Comparison of ENCODE assay signal across 10 mouse cellular contexts in genomic region chr11:69729063-69729462, GRCm38 (mm10). TPM values are rescaled to one million over a fixed set of nuclear protein-coding genes. Genes with fewer than 3 reads are reported as not detected.
A peak's percentile ranks its signal among the peaks of the same experiment; 100 is the strongest.
DNase-seq lines count a peak whose midpoint lies in the region; ATAC-seq and TF ChIP-seq lines count a peak whose summit lies in the region.
"Had no signal": no experiment of that assay in that cellular context is flagged by ENCODE, and none has a peak within 500 bp of the region (broad histone marks: within the 10 kb centered on the region; RNA-seq: fewer than 3 reads in every experiment).

No protein-coding gene starts in this region.

- TF ChIP-seq CTCF in ES-Bruce4 (IDR thresholded peaks at IDR 0.05; ENCODE audit: low read depth, low read length): peak; percentile 65

- no peak overlapping the region for H3K27ac ChIP-seq in kidney, embryonic 15.5 days
- no peak overlapping the region for H3K27ac ChIP-seq in ES-Bruce4 (ENCODE audit: insufficient read depth, low read length)
- H3K27ac ChIP-seq in liver, embryonic 11.5 days (ENCODE audit: low read depth, low read length): no peak overlapping the region

- WGBS in kidney, embryonic 15.5 days: 31% methylated on average over 3 of the region's 3 CpGs
- 14% methylated on average over 3 of the region's 3 CpGs for WGBS in liver, embryonic 11.5 days

- no peaks in the 10 kb centered on the region for H3K4me1 ChIP-seq in kidney, embryonic 15.5 days
- H3K4me1 ChIP-seq in ES-Bruce4 (ENCODE audit: control insufficient read depth, insufficient read depth, low read length): no peaks in the 10 kb centered on the region
- no peaks in the 10 kb centered on the region for H3K4me1 ChIP-seq in liver, embryonic 11.5 days (replicated peaks; ENCODE audit: control insufficient read depth, insufficient read depth, low read length)

- H3K4me2 ChIP-seq in kidney, embryonic 15.5 days: no peak overlapping the region
- H3K4me2 ChIP-seq in liver, embryonic 11.5 days: no peak overlapping the region

- no peaks in the 10 kb centered on the region for H3K27me3 ChIP-seq in kidney, embryonic 15.5 days
- no peaks in the 10 kb centered on the region for H3K27me3 ChIP-seq in ES-Bruce4 (ENCODE audit: control insufficient read depth, insufficient read depth, low read length, poor library complexity, severe bottlenecking)
- no peaks in the 10 kb centered on the region for H3K27me3 ChIP-seq in liver, embryonic 11.5 days (replicated peaks; ENCODE audit: control insufficient read depth, insufficient read depth, low read length)

- peaks cover 14% of the 10 kb centered on the region for H3K36me3 ChIP-seq in kidney, embryonic 15.5 days
- peaks cover 4% of the 10 kb centered on the region for H3K36me3 ChIP-seq in ES-Bruce4 (ENCODE audit: control insufficient read depth, insufficient read depth, low read length, poor library complexity, severe bottlenecking)
- peaks cover 1% of the 10 kb centered on the region; the same call in 1 of the 2 replicates for H3K36me3 ChIP-seq in liver, embryonic 11.5 days (ENCODE audit: control insufficient read depth, insufficient read depth, low read length)

- no peak for TF ChIP-seq EP300 in ES-Bruce4 (IDR thresholded peaks at IDR 0.05; ENCODE audit: insufficient read depth, low read depth, low read length)

- DNase-seq in kidney, adult 18-20 months: peak; percentile 65
- peak; percentile 71 for DNase-seq in adrenal gland, postnatal 10 days
- peak; percentile 54 for DNase-seq in liver, embryonic 11.5 days (ENCODE audit: low spot score)
- DNase-seq in spleen, adult 12 weeks (ENCODE audit: low spot score): peak; percentile 57
- no peak for DNase-seq in right cerebral cortex, postnatal 36 days (ENCODE audit: low spot score in 2 of 2)

- ATAC-seq in kidney, embryonic 15.5 days (replicated peaks; ENCODE audit: low FRiP score): no peak
- peak; percentile 62; the same call in 1 of the 2 replicates for ATAC-seq in erythroid progenitor cell, adult 5-6 weeks (replicated peaks; ENCODE audit: low FRiP score, poor library complexity, severe bottlenecking)
- no peak for ATAC-seq in liver, embryonic 11.5 days (replicated peaks; ENCODE audit: low FRiP score)

- H3K4me3 ChIP-seq in kidney, embryonic 15.5 days (replicated peaks): no peak overlapping the region
- no peak overlapping the region for H3K4me3 ChIP-seq in ES-Bruce4 (ENCODE audit: low read depth, low read length)
- H3K4me3 ChIP-seq in liver, embryonic 11.5 days (ENCODE audit: low read depth, low read length): no peak overlapping the region
- H3K4me3 ChIP-seq: megakaryocyte, embryonic 14.5 days had no signal

- H3K9ac ChIP-seq in kidney, embryonic 15.5 days: no peak overlapping the region
- H3K9ac ChIP-seq in ES-Bruce4 (ENCODE audit: low read depth, poor library complexity, severe bottlenecking): no peak overlapping the region
- H3K9ac ChIP-seq in liver, embryonic 11.5 days (ENCODE audit: low read depth, low read length): no peak overlapping the region

- no peaks in the 10 kb centered on the region for H3K9me3 ChIP-seq in kidney, embryonic 15.5 days (replicated peaks)
- H3K9me3 ChIP-seq in ES-Bruce4 (replicated peaks; ENCODE audit: control insufficient read depth, insufficient read depth, low read length, poor library complexity, severe bottlenecking): no peaks in the 10 kb centered on the region
- no peaks in the 10 kb centered on the region for H3K9me3 ChIP-seq in liver, embryonic 11.5 days (ENCODE audit: control insufficient read depth, low read length)

- no peak for TF ChIP-seq POLR2A in ES-Bruce4 (IDR thresholded peaks at IDR 0.05; ENCODE audit: insufficient read depth, low read length)

RNA-seq across cellular contexts. Expression of gene Polr2a, which starts 29.4 kb away (rescaled TPM):
- 29.9 and 31.1 TPM in 2 replicates for polyA plus RNA-seq in kidney, embryonic 15.5 days (2015; fragmentation: Nextera tagmentation; extraction: Ambion mirVana)
- polyA plus RNA-seq in ES-Bruce4 (2011; ENCODE audit: insufficient read depth, insufficient read length, low read depth, missing spikeins): 102 and 103 TPM in 2 replicates
- total RNA-seq in adrenal gland, postnatal 10 days (2021): 10 to 100 TPM; 53.9 to 67.5 TPM
- total RNA-seq in erythroid progenitor cell, adult 5-6 weeks (2015; ENCODE audit: low replicate concordance): 124 and 145 TPM in 2 replicates
- total RNA-seq in erythroid progenitor cell, adult 5-6 weeks (2017; ENCODE audit: low replicate concordance): 131 and 162 TPM in 2 replicates
- polyA plus RNA-seq in liver, embryonic 11.5 days (2014; fragmentation: Nextera tagmentation; extraction: Ambion mirVana): 46.1 and 48.9 TPM in 2 replicates

RNA-seq across cellular contexts. Expression of gene Slc35g3, which starts 32.7 kb away (rescaled TPM):
- polyA plus RNA-seq in kidney, embryonic 15.5 days (2015; fragmentation: Nextera tagmentation; extraction: Ambion mirVana): 0.27 and 0.36 TPM in 2 replicates
- not detected in 2 replicates for polyA plus RNA-seq in ES-Bruce4 (2011; ENCODE audit: insufficient read depth, insufficient read length, low read depth, missing spikeins)
- not detected for total RNA-seq in adrenal gland, postnatal 10 days (2021)
- total RNA-seq in erythroid progenitor cell, adult 5-6 weeks (2015; ENCODE audit: low replicate concordance): not detected in 2 replicates
- total RNA-seq in erythroid progenitor cell, adult 5-6 weeks (2017; ENCODE audit: low replicate concordance): not detected in 2 replicates
- polyA plus RNA-seq in liver, embryonic 11.5 days (2014; fragmentation: Nextera tagmentation; extraction: Ambion mirVana): not detected in 2 replicates
- polyA plus RNA-seq: frontal cortex, adult 2 months had no signal

RNA-seq across cellular contexts. Expression of gene Tnfsfm13, which starts 33.2 kb away (rescaled TPM):
- 4.5 and 7.0 TPM in 2 replicates for polyA plus RNA-seq in kidney, embryonic 15.5 days (2015; fragmentation: Nextera tagmentation; extraction: Ambion mirVana)
- polyA plus RNA-seq in ES-Bruce4 (2011; ENCODE audit: insufficient read depth, insufficient read length, low read depth, missing spikeins): 1.9 and 3.6 TPM in 2 replicates
- total RNA-seq in adrenal gland, postnatal 10 days (2021): 1 to 10 TPM; 4.2 to 5.1 TPM
- total RNA-seq in erythroid progenitor cell, adult 5-6 weeks (2015; ENCODE audit: low replicate concordance): 1.8 TPM in 1 of 2 replicates, not detected in the other
- 6.4 and 9.4 TPM in 2 replicates for total RNA-seq in erythroid progenitor cell, adult 5-6 weeks (2017; ENCODE audit: low replicate concordance)
- polyA plus RNA-seq in liver, embryonic 11.5 days (2014; fragmentation: Nextera tagmentation; extraction: Ambion mirVana): 1.7 and 2.6 TPM in 2 replicates

RNA-seq across cellular contexts. Expression of gene Tnfsf12, which starts 33.4 kb away (rescaled TPM):
- 9.1 and 11.1 TPM in 2 replicates for polyA plus RNA-seq in kidney, embryonic 15.5 days (2015; fragmentation: Nextera tagmentation; extraction: Ambion mirVana)
- polyA plus RNA-seq in ES-Bruce4 (2011; ENCODE audit: insufficient read depth, insufficient read length, low read depth, missing spikeins): 3.4 and 4.1 TPM in 2 replicates
- 10 to 100 TPM; 18.1 to 19.2 TPM for total RNA-seq in adrenal gland, postnatal 10 days (2021)
- total RNA-seq in erythroid progenitor cell, adult 5-6 weeks (2015; ENCODE audit: low replicate concordance): 1.3 and 7.2 TPM in 2 replicates
- total RNA-seq in erythroid progenitor cell, adult 5-6 weeks (2017; ENCODE audit: low replicate concordance): not detected in 2 replicates
- 4.5 and 6.0 TPM in 2 replicates for polyA plus RNA-seq in liver, embryonic 11.5 days (2014; fragmentation: Nextera tagmentation; extraction: Ambion mirVana)

RNA-seq across cellular contexts. Expression of gene Zbtb4, which starts 36.6 kb away (rescaled TPM):
- 1.9 and 2.8 TPM in 2 replicates for polyA plus RNA-seq in kidney, embryonic 15.5 days (2015; fragmentation: Nextera tagmentation; extraction: Ambion mirVana)
- polyA plus RNA-seq in ES-Bruce4 (2011; ENCODE audit: insufficient read depth, insufficient read length, low read depth, missing spikeins): 3.6 and 4.8 TPM in 2 replicates
- 10 to 100 TPM; 35.5 to 41.2 TPM for total RNA-seq in adrenal gland, postnatal 10 days (2021)
- 2.9 and 3.8 TPM in 2 replicates for total RNA-seq in erythroid progenitor cell, adult 5-6 weeks (2015; ENCODE audit: low replicate concordance)
- 0.77 and 3.0 TPM in 2 replicates for total RNA-seq in erythroid progenitor cell, adult 5-6 weeks (2017; ENCODE audit: low replicate concordance)
- polyA plus RNA-seq in liver, embryonic 11.5 days (2014; fragmentation: Nextera tagmentation; extraction: Ambion mirVana): 0.90 and 1.0 TPM in 2 replicates

Comparison
In these comparisons a context has a peak if more than half of its experiments do, and no peak if none do; other contexts are left out.
1. DNase-seq: peak in kidney, adult 18-20 months (single experiment), adrenal gland, postnatal 10 days (single experiment), liver, embryonic 11.5 days (single experiment) and spleen, adult 12 weeks (single experiment); none in right cerebral cortex, postnatal 36 days (0 of 2).